Comparison of ENCODE assay signal across 24 mouse cellular contexts in genomic region chr5:31197072-31197471, GRCm38 (mm10). TPM values are rescaled to one million over a fixed set of nuclear protein-coding genes. Genes with fewer than 3 reads are reported as not detected.
DNase-seq lines count a peak whose midpoint lies in the region; ATAC-seq and TF ChIP-seq lines count a peak whose summit lies in the region.
"Had no signal": no experiment of that assay in that cellular context is flagged by ENCODE, and none has a peak within 500 bp of the region (broad histone marks: within the 10 kb centered on the region; RNA-seq: fewer than 3 reads in every experiment).

No protein-coding gene starts in this region.

- H3K9me3 ChIP-seq in MEL (replicated peaks; ENCODE audit: insufficient read depth, low read length): no peaks in the 10 kb centered on the region
- H3K9me3 ChIP-seq in heart, embryonic 11.5 days (replicated peaks; ENCODE audit: control insufficient read depth, low read length): peaks cover 5% of the 10 kb centered on the region

- H3K79me2 ChIP-seq in MEL (ENCODE audit: control insufficient read depth, insufficient read depth, low read length, poor library complexity): peaks cover 29% of the 10 kb centered on the region

- peaks cover 4% of the 10 kb centered on the region for H3K4me1 ChIP-seq in lung, adult 2 months (ENCODE audit: control insufficient read depth, insufficient read depth, low read length)
- H3K4me1 ChIP-seq in MEL (ENCODE audit: control insufficient read depth in 1 of 2, insufficient read depth in 2 of 2, low read length in 2 of 2): peaks cover 0 to under 1% of the 10 kb centered on the region in 2 experiments; a peak in 1 of 4 replicates
- H3K4me1 ChIP-seq in heart, embryonic 11.5 days (ENCODE audit: control insufficient read depth, insufficient read depth, low read length): peaks cover 9% of the 10 kb centered on the region

- no peak overlapping the region for H3K4me3 ChIP-seq in lung, adult 2 months (replicated peaks; ENCODE audit: extremely low read depth, low read depth, low read length)
- H3K4me3 ChIP-seq in MEL (ENCODE audit: control insufficient read depth in 1 of 2, insufficient read depth in 1 of 2, low read depth in 2 of 2, low read length in 2 of 2): no peak overlapping the region
- no peak overlapping the region for H3K4me3 ChIP-seq in heart, embryonic 11.5 days (ENCODE audit: low read depth, low read length)
- H3K4me3 ChIP-seq: gastrocnemius, adult 2 months; heart, embryonic 13.5 days had no signal

- TF ChIP-seq POLR2A in lung, adult 2 months (IDR thresholded peaks at IDR 0.05; ENCODE audit: borderline replicate concordance, extremely low read depth, low read depth, low read length): peak; percentile 26; the same call in 1 of the 2 replicates
- TF ChIP-seq POLR2A in MEL (IDR thresholded peaks at IDR 0.05; ENCODE audit: control insufficient read depth in 1 of 2, insufficient read depth in 1 of 2, low read depth in 1 of 2, low read length in 2 of 2, poor library complexity in 1 of 2): no peak

- no peak for TF ChIP-seq CTCF in lung, adult 2 months (IDR thresholded peaks at IDR 0.05; ENCODE audit: insufficient read depth, low read length)
- no peak for TF ChIP-seq CTCF in MEL (IDR thresholded peaks at IDR 0.05 in 2 of 3, conservative IDR thresholded peaks at IDR 0.05 in 1 of 3; ENCODE audit: control insufficient read depth in 1 of 3, insufficient read depth in 1 of 3, low read depth in 2 of 3, low read length in 3 of 3, poor library complexity in 1 of 3, severe bottlenecking in 1 of 3)

- no peak overlapping the region for H3K9ac ChIP-seq in MEL (ENCODE audit: control insufficient read depth, low read depth, low read length, poor library complexity, severe bottlenecking)
- no peak overlapping the region for H3K9ac ChIP-seq in heart, embryonic 11.5 days (ENCODE audit: low read depth, low read length)
- H3K9ac ChIP-seq: forebrain, postnatal 0 days; heart, embryonic 13.5 days; hindbrain, embryonic 14.5 days had no signal

- H3K27ac ChIP-seq in MEL (ENCODE audit: control insufficient read depth, low read depth, low read length): no peak overlapping the region
- no peak overlapping the region for H3K27ac ChIP-seq in heart, embryonic 11.5 days (ENCODE audit: low read depth, low read length)
- H3K27ac ChIP-seq: gastrocnemius, adult 2 months; heart, embryonic 13.5 days; hindbrain, embryonic 14.5 days; hindbrain, postnatal 0 days had no signal

- 93% methylated on average over 12 of the region's 12 CpGs for WGBS in lung, adult 2 months
- WGBS in heart, embryonic 11.5 days (ENCODE audit: insufficient replicate concordance): 93% methylated on average over 12 of the region's 12 CpGs

- H3K4me2 ChIP-seq in heart, embryonic 11.5 days: no peak overlapping the region
- H3K4me2 ChIP-seq: heart, embryonic 13.5 days; hindbrain, embryonic 14.5 days had no signal

- H3K36me3 ChIP-seq in MEL (ENCODE audit: control insufficient read depth in 1 of 2, insufficient read depth in 2 of 2, low read length in 2 of 2): peaks cover 4 to 14% of the 10 kb centered on the region in 2 experiments
- peaks cover 42% of the 10 kb centered on the region for H3K36me3 ChIP-seq in heart, embryonic 11.5 days (ENCODE audit: control insufficient read depth, insufficient read depth, low read length)

- no peak for ATAC-seq in heart, embryonic 11.5 days (replicated peaks; ENCODE audit: insufficient number of reproducible peaks, low FRiP score, low TSS enrichment)
- ATAC-seq: activated CD4-positive, CD25-positive, alpha-beta regulatory T cell, adult 4 months; forebrain, embryonic 14.5 days; forebrain, postnatal 0 days; hindbrain, postnatal 0 days; inflammation-experienced regulatory T-cells, adult 6 months had no signal

- no peak for TF ChIP-seq EP300 in MEL (IDR thresholded peaks at IDR 0.05; ENCODE audit: low read depth in 1 of 2, low read length in 2 of 2)

- no peaks in the 10 kb centered on the region for H3K27me3 ChIP-seq in MEL (ENCODE audit: control insufficient read depth in 1 of 2, insufficient read depth in 2 of 2, low read length in 2 of 2)
- no peaks in the 10 kb centered on the region for H3K27me3 ChIP-seq in heart, embryonic 11.5 days (ENCODE audit: control insufficient read depth, insufficient read depth, low read length)
- H3K27me3 ChIP-seq: CH12.LX; heart, embryonic 13.5 days had no signal

- peak; percentile 85 for DNase-seq in heart, adult 11 months
- no peak for DNase-seq in heart, adult 18-20 months
- no peak for DNase-seq in lung, adult 2 months
- DNase-seq in lung, postnatal 4 days: no peak
- DNase-seq in MEL (ENCODE audit: low read depth, low spot score): no peak
- no peak for DNase-seq in left cerebral cortex, postnatal 10 days (ENCODE audit: extremely low spot score in 1 of 2, low spot score in 2 of 2)
- DNase-seq: adrenal gland, postnatal 10 days; B cell, adult 2 months; cerebellum, adult 18-20 months; cerebellum, adult 9-10 months; cerebellum, postnatal 14 days; forebrain, postnatal 0 days; gastrocnemius, adult 2 months; gastrocnemius, postnatal 36 days; heart, postnatal 14 days; heart, postnatal 4 days had no signal

- intact Hi-C loops in left cerebral cortex, postnatal 10 days (cut with DNase I): loop anchor here (5.0 kb wide), 1 partner anchor 55 kb away; the partner anchor contains the start of gene Krtcap3

- no peak for TF ChIP-seq RAD21 in MEL (IDR thresholded peaks at IDR 0.05; ENCODE audit: low read depth, low read length)

TF ChIP-seq in MEL, 35 proteins besides CTCF, POLR2A, EP300 and RAD21:
- TF ChIP-seq ZMIZ1 (IDR thresholded peaks at IDR 0.05; ENCODE audit: low read depth, low read length) (peak; percentile 61; the same call in 1 of the 2 replicates), NRF1 (IDR thresholded peaks at IDR 0.05; ENCODE audit: insufficient read depth, low read depth, low read length, poor library complexity, severe bottlenecking) (no peak)
TF ChIP-seq in MEL: peak in this region for 1.

RNA-seq across cellular contexts. Expression of gene Eif2b4, which starts 3.8 kb away (rescaled TPM):
- 10 to 100 TPM; 41.1 to 58.1 TPM for total RNA-seq in heart, adult 18-20 months (2021)
- polyA plus RNA-seq in lung, adult 2 months (2012; rRNA removed): 28.3 and 44.9 TPM in 2 replicates
- total RNA-seq in MEL (2012; rRNA removed): 126 and 151 TPM in 2 replicates
- 100 to 1,000 TPM in 1 of 2 experiments, not detected in 1; 282 TPM for polyA plus RNA-seq in MEL (2012; ENCODE audit: insufficient read depth in 1 of 2, insufficient read length in 2 of 2, low read depth in 1 of 2, low replicate concordance in 2 of 2, missing spikeins in 1 of 2)
- 56.7 and 58.6 TPM in 2 replicates for polyA plus RNA-seq in heart, embryonic 11.5 days (2014; fragmentation: Nextera tagmentation; extraction: Ambion mirVana)
- 10 to 100 TPM; 48.2 to 49.7 TPM for total RNA-seq in left cerebral cortex, postnatal 10 days (2021)

RNA-seq across cellular contexts. Expression of gene Snx17, which starts 4.0 kb away (rescaled TPM):
- 10 to 100 TPM; 58.4 to 64.5 TPM for total RNA-seq in heart, adult 18-20 months (2021)
- polyA plus RNA-seq in lung, adult 2 months (2012; rRNA removed): 80.9 and 97.0 TPM in 2 replicates
- 67.3 and 85.1 TPM in 2 replicates for total RNA-seq in MEL (2012; rRNA removed)
- 10 to 100 TPM in 1 of 2 experiments, not detected in 1; 85.6 TPM for polyA plus RNA-seq in MEL (2012; ENCODE audit: insufficient read depth in 1 of 2, insufficient read length in 2 of 2, low read depth in 1 of 2, low replicate concordance in 2 of 2, missing spikeins in 1 of 2)
- 115 and 122 TPM in 2 replicates for polyA plus RNA-seq in heart, embryonic 11.5 days (2014; fragmentation: Nextera tagmentation; extraction: Ambion mirVana)
- total RNA-seq in left cerebral cortex, postnatal 10 days (2021): 10 to 100 TPM; 73.4 to 74.6 TPM

RNA-seq across cellular contexts. Expression of gene Zfp513, which starts 5.0 kb away (rescaled TPM):
- total RNA-seq in heart, adult 18-20 months (2021): 1 to 10 TPM; 7.6 to 8.5 TPM
- polyA plus RNA-seq in lung, adult 2 months (2012; rRNA removed): 45.2 and 52.4 TPM in 2 replicates
- 6.0 and 7.0 TPM in 2 replicates for total RNA-seq in MEL (2012; rRNA removed)
- 10 to 100 TPM in 1 of 2 experiments, not detected in 1; 15.2 TPM for polyA plus RNA-seq in MEL (2012; ENCODE audit: insufficient read depth in 1 of 2, insufficient read length in 2 of 2, low read depth in 1 of 2, low replicate concordance in 2 of 2, missing spikeins in 1 of 2)
- 4.8 and 5.0 TPM in 2 replicates for polyA plus RNA-seq in heart, embryonic 11.5 days (2014; fragmentation: Nextera tagmentation; extraction: Ambion mirVana)
- 10 to 100 TPM; 25.0 to 26.5 TPM for total RNA-seq in left cerebral cortex, postnatal 10 days (2021)

RNA-seq across cellular contexts. Expression of gene Gtf3c2, which starts 17.1 kb away (rescaled TPM):
- total RNA-seq in heart, adult 18-20 months (2021): 10 to 100 TPM; 19.7 to 28.5 TPM
- 39.2 and 59.2 TPM in 2 replicates for polyA plus RNA-seq in lung, adult 2 months (2012; rRNA removed)
- total RNA-seq in MEL (2012; rRNA removed): 46.7 and 50.9 TPM in 2 replicates
- polyA plus RNA-seq in MEL (2012; ENCODE audit: insufficient read depth in 1 of 2, insufficient read length in 2 of 2, low read depth in 1 of 2, low replicate concordance in 2 of 2, missing spikeins in 1 of 2): 100 to 1,000 TPM in 1 of 2 experiments, not detected in 1; 129 TPM
- 48.2 and 50.8 TPM in 2 replicates for polyA plus RNA-seq in heart, embryonic 11.5 days (2014; fragmentation: Nextera tagmentation; extraction: Ambion mirVana)
- total RNA-seq in left cerebral cortex, postnatal 10 days (2021): 10 to 100 TPM; 59.8 to 60.6 TPM

RNA-seq across cellular contexts. Expression of gene Gm29609, which starts 17.4 kb away (rescaled TPM):
- total RNA-seq in heart, adult 18-20 months (2021): 1 to 10 TPM in 1 of 2 experiments, under 1 TPM in 1; 0.10 to 1.8 TPM
- polyA plus RNA-seq in lung, adult 2 months (2012; rRNA removed): 2.2 and 2.7 TPM in 2 replicates
- 5.0 and 5.8 TPM in 2 replicates for total RNA-seq in MEL (2012; rRNA removed)
- 1 to 10 TPM in 1 of 2 experiments, not detected in 1; 6.4 TPM for polyA plus RNA-seq in MEL (2012; ENCODE audit: insufficient read depth in 1 of 2, insufficient read length in 2 of 2, low read depth in 1 of 2, low replicate concordance in 2 of 2, missing spikeins in 1 of 2)
- polyA plus RNA-seq in heart, embryonic 11.5 days (2014; fragmentation: Nextera tagmentation; extraction: Ambion mirVana): 0.76 and 1.2 TPM in 2 replicates
- total RNA-seq in left cerebral cortex, postnatal 10 days (2021): 1 to 10 TPM; 1.6 to 3.9 TPM
